Mouse (Mus musculus) heart, embryonic 14.5 days (tissue): Measurements from ENCODE around the gene Gm5741. TPM values are rescaled to one million over a fixed set of nuclear protein-coding genes. Genes with fewer than 3 reads are reported as not detected.

Experiments used
- ATAC-seq: fragments of 200-750 bp; cut with Nextera tagmentation; 2 replicates; pipeline ENCODE4 v1.8.0; 2017; ENCODE audit warnings: low read depth, moderate TSS enrichment; ENCODE audit not compliant: insufficient number of reproducible peaks, insufficient read depth, low FRiP score
- H3K27ac ChIP-seq, 2 experiments: fragments of 200-500 bp in 1 of 2; fragments of 300-500 bp in 1 of 2; sonication (generic) in 1 of 2; replicated peaks in 1 of 2; 2 replicates each; pipeline ENCODE4 v1.5.1; 2012 to 2014; ENCODE audit warnings: low read depth in 2 of 2, low read length in 2 of 2, control low read depth in 1 of 2, mild to moderate bottlenecking in 1 of 2, mixed read lengths in 1 of 2; ENCODE audit not compliant: control insufficient read depth in 1 of 2, insufficient read depth in 1 of 2
- H3K27me3 ChIP-seq: fragments of 300-500 bp; sonication (generic); 2 replicates; pipeline ENCODE4 v1.6.1; 2014; ENCODE audit warnings: mild to moderate bottlenecking, low read length, control low read depth; ENCODE audit not compliant: control insufficient read depth, insufficient read depth
- H3K36me3 ChIP-seq: fragments of 300-500 bp; sonication (generic); 2 replicates; pipeline ENCODE4 v1.6.1; 2014; ENCODE audit warnings: mild to moderate bottlenecking, control low read depth, low read length, mixed read lengths; ENCODE audit not compliant: control insufficient read depth, insufficient read depth
- H3K4me1 ChIP-seq, 2 experiments: fragments of 200-500 bp in 1 of 2; fragments of 300-500 bp in 1 of 2; sonication (generic) in 1 of 2; 2 replicates each; pipeline ENCODE4 v1.6.1; 2012 to 2014; ENCODE audit warnings: low read length in 2 of 2, control low read depth in 1 of 2, mixed read lengths in 1 of 2; ENCODE audit not compliant: control insufficient read depth in 2 of 2, insufficient read depth in 2 of 2
- H3K4me2 ChIP-seq: fragments of 300-500 bp; sonication (generic); 2 replicates; pipeline ENCODE4 v1.6.1; 2014; ENCODE audit warnings: mild to moderate bottlenecking, low read length
- H3K4me3 ChIP-seq, 2 experiments: fragments of 200-500 bp in 1 of 2; fragments of 300-500 bp in 1 of 2; sonication (generic) in 1 of 2; 2 replicates each; pipeline ENCODE4 v1.5.1; 2012 to 2014; ENCODE audit warnings: low read length in 2 of 2, mild to moderate bottlenecking in 2 of 2, control low read depth in 1 of 2, low read depth in 1 of 2, moderate library complexity in 1 of 2; ENCODE audit not compliant: control insufficient read depth in 1 of 2, insufficient read depth in 1 of 2
- H3K9ac ChIP-seq: fragments of 300-500 bp; sonication (generic); 2 replicates; pipeline ENCODE4 v1.6.1; 2014; ENCODE audit warnings: mild to moderate bottlenecking, low read length
- H3K9me3 ChIP-seq: fragments of 300-500 bp; sonication (generic); 2 replicates; pipeline ENCODE4 v1.6.1; 2016; ENCODE audit warnings: low read length, control low read depth; ENCODE audit not compliant: control insufficient read depth
- WGBS: fragments of 180-500 bp; shearing (Covaris S2); extraction: QIAGEN DNeasy Blood & Tissue Kit; methylation state at CpG from one replicate; pipeline ENCODE4 v1.1.7; 2014; 5-methylcytosine and 5-hydroxymethylcytosine counted together
- polyA plus RNA-seq: library from polyadenylated mRNA; unstranded; fragments of >200 nt; fragmentation: Nextera tagmentation; extraction: Ambion mirVana; gene quantifications from 2 replicates; pipeline ENCODE4 v1.2.1, GENCODE M21; 2014

Gm5741 gene
- polyA plus RNA-seq, 1 experiment from 2014 or later: not detected

GRCm38 (mm10) chr8:85073041-85073612 lies 5.3 kb upstream of the Gm5741 start:
- peaks cover 44% of the 10 kb centered on the region for H3K36me3 ChIP-seq
- H3K27me3 ChIP-seq: no peaks in the 10 kb centered on the region
- H3K27ac ChIP-seq: no peak overlapping the region
- no peak overlapping the region for H3K9ac ChIP-seq
- WGBS: 83% methylated on average over 15 of the region's 15 CpGs
- H3K9me3 ChIP-seq: no peaks in the 10 kb centered on the region
- H3K4me1 ChIP-seq: peaks cover 5 to 8% of the 10 kb centered on the region in 2 experiments
- H3K4me2 ChIP-seq: no peak overlapping the region
- ATAC-seq: no peak
- H3K4me3 ChIP-seq: no peak overlapping the region

DNA sequence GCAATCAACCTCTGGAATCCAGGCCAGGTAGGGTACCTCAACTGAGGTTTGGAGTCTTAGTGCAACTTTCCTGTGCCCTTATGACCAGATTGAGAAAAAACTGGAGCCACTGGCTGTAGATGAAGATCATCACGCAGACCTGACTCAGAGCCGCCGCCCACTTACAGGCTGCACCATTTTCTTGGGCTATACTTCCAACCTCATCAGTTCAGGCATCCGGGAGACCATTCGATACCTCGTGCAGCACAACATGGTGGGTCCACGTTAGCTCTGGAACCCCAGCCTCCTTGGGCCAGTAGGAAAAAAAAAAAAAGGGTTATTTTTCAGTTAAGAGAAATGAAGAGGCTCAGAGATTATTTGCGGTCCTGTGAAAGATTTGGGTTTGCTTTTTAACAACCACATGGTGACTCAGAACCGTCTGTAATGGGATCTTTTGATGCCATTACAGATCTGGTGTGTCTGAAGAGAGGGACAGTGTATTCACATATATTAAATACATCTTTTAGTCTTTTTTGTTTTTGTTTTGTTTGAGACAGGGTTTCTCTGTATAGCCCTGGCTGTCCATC lies 4.7 kb upstream of the Gm5741 start:
- Histone ChIP-seq H3K4me1 (peaks cover 5 to 8% of the 10 kb centered on the region in 2 experiments), H3K4me3 (peak overlapping the region; percentile 95), H3K36me3 (peaks cover 39% of the 10 kb centered on the region), H3K9me3 (no peaks in the 10 kb centered on the region), H3K9ac (peak overlapping the region; percentile 92), H3K4me2 (peak overlapping the region; percentile 86), H3K27me3 (no peaks in the 10 kb centered on the region), H3K27ac (peak overlapping the region; percentile 36 to 90; a peak in 3 of 4 replicates)
- no peak for ATAC-seq
- WGBS: 31% methylated on average over 9 of the region's 9 CpGs

DNA sequence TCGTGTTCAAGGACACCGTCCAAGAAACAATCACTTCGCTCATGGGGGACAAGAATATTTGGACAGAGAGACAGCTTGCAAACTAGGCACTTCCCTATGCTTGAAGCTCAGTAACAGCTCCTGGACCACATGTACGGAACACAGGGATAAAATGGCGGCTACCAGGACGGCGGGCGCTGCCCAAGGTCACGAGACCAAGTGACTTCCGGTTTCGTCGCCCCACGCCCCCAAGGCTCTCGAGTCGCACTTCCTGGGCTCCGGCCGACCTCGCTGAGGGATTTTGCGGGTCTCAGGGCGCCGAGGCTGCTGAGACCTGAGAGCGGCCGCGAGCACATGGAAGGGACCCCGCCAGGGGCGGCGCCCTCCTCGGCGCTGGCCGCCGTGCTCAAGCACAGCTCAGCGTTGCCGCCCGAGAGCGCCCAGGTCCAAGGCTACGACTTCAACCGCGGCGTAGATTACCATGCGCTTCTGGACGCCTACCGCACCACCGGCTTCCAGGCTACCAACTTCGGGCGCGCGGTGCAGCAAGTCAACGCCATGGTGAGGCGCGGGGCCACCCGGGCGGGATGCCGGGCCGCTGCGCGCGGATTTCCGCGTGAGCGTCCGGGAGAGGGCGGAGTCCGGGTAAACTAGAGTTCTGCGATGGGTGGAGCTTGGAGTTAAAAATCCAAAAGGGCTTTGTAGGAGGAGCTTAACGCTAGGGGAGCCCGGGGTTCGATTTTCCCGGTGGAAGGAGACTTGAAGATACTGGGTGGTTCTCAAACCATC lies 3.9 kb upstream of the Gm5741 start, which contains the start of gene Dhps:
Gene Dhps (plus strand): TSS at position 244 of the 768 bp plus-strand sequence.
- peak within 1 kb of the TSS; percentile 86 for H3K4me2 ChIP-seq
- peaks cover 5 to 8% of the 10 kb centered on the region in 2 experiments for H3K4me1 ChIP-seq
- peak within 1 kb of the TSS; percentile 90 to 93 for H3K27ac ChIP-seq
- H3K27me3 ChIP-seq: no peaks in the 10 kb centered on the region
- ATAC-seq: peak; percentile 82
- WGBS: under 1% methylated on average over 65 of the region's 68 CpGs
- peaks cover 39% of the 10 kb centered on the region for H3K36me3 ChIP-seq
- peak within 1 kb of the TSS; percentile 95 for H3K4me3 ChIP-seq
- H3K9me3 ChIP-seq: no peaks in the 10 kb centered on the region
- peak within 1 kb of the TSS; percentile 92 for H3K9ac ChIP-seq

GRCm38 (mm10) chr8:85071041-85071440 lies 3.3 kb upstream of the Gm5741 start:
- Histone ChIP-seq H3K9me3 (no peaks in the 10 kb centered on the region), H3K4me1 (peaks cover 5 to 8% of the 10 kb centered on the region in 2 experiments), H3K27ac (peak overlapping the region; percentile 25 to 90; a peak in 3 of 4 replicates), H3K4me3 (peak overlapping the region in 1 of 2 experiments; percentile 95; a peak in 3 of 4 replicates), H3K9ac (0 out of 2 replicates have a peak overlapping the region, but pooled peaks have one; percentile 92), H3K36me3 (peaks cover 39% of the 10 kb centered on the region), H3K4me2 (peak overlapping the region; percentile 86), H3K27me3 (no peaks in the 10 kb centered on the region)
- ATAC-seq: no peak
- 84% methylated on average over 5 of the region's 5 CpGs for WGBS

- WGBS: 94% methylated on average over 2 of the region's 2 CpGs
- no peaks in the 10 kb centered on the region for H3K9me3 ChIP-seq
- H3K4me1 ChIP-seq: peaks cover under 1 to 2% of the 10 kb centered on the region in 2 experiments; a peak in 3 of 4 replicates
- no peaks in the 10 kb centered on the region for H3K27me3 ChIP-seq
- no peak overlapping the region for H3K4me2 ChIP-seq
- no peak overlapping the region for H3K9ac ChIP-seq
- ATAC-seq: no peak
- H3K27ac ChIP-seq: no peak overlapping the region
- peaks cover 21% of the 10 kb centered on the region for H3K36me3 ChIP-seq
- no peak overlapping the region for H3K4me3 ChIP-seq
Measured at GRCm38 (mm10) chr8:85067155-85067554, 627 bp downstream of the Gm5741 start.

GRCm38 (mm10) chr8:85065213-85065612 lies 2.6 kb downstream of the Gm5741 start:
- WGBS: 35% methylated on average over 2 of the region's 2 CpGs
- Histone ChIP-seq H3K27ac (no peak overlapping the region), H3K9me3 (no peaks in the 10 kb centered on the region), H3K36me3 (peaks cover 22% of the 10 kb centered on the region), H3K4me3 (no peak overlapping the region), H3K4me2 (no peak overlapping the region), H3K9ac (no peak overlapping the region), H3K4me1 (peaks cover 3 to 7% of the 10 kb centered on the region in 2 experiments; a peak in 3 of 4 replicates), H3K27me3 (no peaks in the 10 kb centered on the region)
- no peak for ATAC-seq

DNA sequence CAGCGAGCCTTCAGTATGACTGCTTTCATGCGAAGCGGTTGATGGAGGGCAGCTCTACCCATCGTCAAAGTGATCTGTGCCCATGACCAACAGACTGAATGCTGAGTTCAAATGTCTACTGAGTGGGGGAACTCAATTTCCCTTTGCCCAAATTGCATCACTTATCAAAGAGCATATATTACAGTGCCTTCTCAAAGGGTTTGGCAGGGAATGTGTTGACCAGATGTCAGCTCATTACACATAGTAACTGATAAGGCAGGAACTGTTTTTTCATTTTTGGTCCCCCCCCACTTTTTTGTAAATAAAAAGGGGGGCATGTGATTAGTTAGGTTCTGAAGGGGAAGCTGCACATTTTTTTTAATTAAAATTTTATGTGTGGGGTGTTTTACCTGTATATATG lies 5.2 kb downstream of the Gm5741 start:
- ATAC-seq: no peak
- Histone ChIP-seq H3K4me2 (no peak overlapping the region), H3K4me1 (peaks cover 3 to 7% of the 10 kb centered on the region in 2 experiments; a peak in 3 of 4 replicates), H3K4me3 (no peak overlapping the region), H3K9me3 (no peaks in the 10 kb centered on the region), H3K27me3 (no peaks in the 10 kb centered on the region), H3K9ac (no peak overlapping the region), H3K27ac (no peak overlapping the region), H3K36me3 (peaks cover 22% of the 10 kb centered on the region)
- 94% methylated on average over 4 of the region's 4 CpGs for WGBS
